20 mouse cellular contexts compared by ENCODE assay signal in genomic region chr11:106152132-106152531, GRCm38 (mm10). TPM values are rescaled to one million over a fixed set of nuclear protein-coding genes. Genes with fewer than 3 reads are reported as not detected.
A peak's percentile ranks its signal among the peaks of the same experiment; 100 is the strongest.
DNase-seq lines count a peak whose midpoint lies in the region; ATAC-seq lines count a peak whose summit lies in the region.
"Had no signal": no experiment of that assay in that cellular context is flagged by ENCODE, and none has a peak within 500 bp of the region (broad histone marks: within the 10 kb centered on the region; RNA-seq: fewer than 3 reads in every experiment).

No protein-coding gene starts in this region.

- H3K4me2 ChIP-seq in midbrain, embryonic 13.5 days (replicated peaks): no peak overlapping the region
- H3K4me2 ChIP-seq: embryonic facial prominence, embryonic 15.5 days; liver, embryonic 11.5 days; midbrain, embryonic 12.5 days; neural tube, embryonic 12.5 days had no signal

- no peak overlapping the region for H3K27ac ChIP-seq in midbrain, embryonic 13.5 days
- H3K27ac ChIP-seq: embryonic facial prominence, embryonic 15.5 days; midbrain, embryonic 12.5 days; neural tube, embryonic 12.5 days had no signal

- H3K9ac ChIP-seq in midbrain, embryonic 13.5 days (replicated peaks): no peak overlapping the region
- H3K9ac ChIP-seq: embryonic facial prominence, embryonic 15.5 days; midbrain, embryonic 12.5 days; neural tube, embryonic 12.5 days had no signal

- DNase-seq in frontal cortex, postnatal 10 days (ENCODE audit: low spot score in 2 of 2): no peak
- DNase-seq in right cerebral cortex, adult 18-20 months: peak; percentile 80
- DNase-seq in right cerebral cortex, postnatal 14 days: no peak
- peak; percentile 69 to 86 for DNase-seq in layer of hippocampus, adult 18-20 months (ENCODE audit: low spot score in 2 of 2)
- peak; percentile 52 for DNase-seq in right cerebral cortex, postnatal 25 days
- no peak for DNase-seq in urinary bladder, postnatal 14 days (ENCODE audit: low spot score)
- DNase-seq: heart, adult 18-20 months; lung, postnatal 10 days; thymus, postnatal 14 days had no signal

- no peaks in the 10 kb centered on the region for H3K27me3 ChIP-seq in midbrain, embryonic 13.5 days
- H3K27me3 ChIP-seq: embryonic facial prominence, embryonic 15.5 days; midbrain, embryonic 12.5 days; neural tube, embryonic 12.5 days had no signal

- peaks cover 13% of the 10 kb centered on the region for H3K4me1 ChIP-seq in midbrain, embryonic 13.5 days (replicated peaks)
- H3K4me1 ChIP-seq: midbrain, embryonic 12.5 days had no signal

- peaks cover 86% of the 10 kb centered on the region for H3K36me3 ChIP-seq in midbrain, embryonic 13.5 days

- 78% methylated on average over 8 of the region's 8 CpGs for WGBS in midbrain, embryonic 13.5 days

- peak; percentile 83 for ATAC-seq in frontal cortex, adult (ENCODE audit: low TSS enrichment)
- ATAC-seq in midbrain, embryonic 13.5 days: no peak; the same call in 1 of the 2 replicates

- no peak overlapping the region for H3K4me3 ChIP-seq in midbrain, embryonic 13.5 days (replicated peaks)
- H3K4me3 ChIP-seq: embryonic facial prominence, embryonic 15.5 days; midbrain, embryonic 12.5 days; neural tube, embryonic 12.5 days had no signal

- H3K9me3 ChIP-seq in midbrain, embryonic 13.5 days: no peaks in the 10 kb centered on the region
- H3K9me3 ChIP-seq: embryonic facial prominence, embryonic 15.5 days; midbrain, embryonic 12.5 days; neural tube, embryonic 12.5 days had no signal

RNA-seq across cellular contexts. Expression of gene Gm10840, which starts 8.5 kb away (rescaled TPM):
- total RNA-seq in layer of hippocampus, adult 18-20 months (2021): 1 to 10 TPM in 1 of 2 experiments, not detected in 1; 1.4 TPM
- polyA plus RNA-seq in midbrain, embryonic 13.5 days (2015; fragmentation: Nextera tagmentation; extraction: Ambion mirVana): 1.7 TPM in 1 of 2 replicates, not detected in the other
- total RNA-seq: adrenal gland, postnatal 4 days; heart, adult 18-20 months; MEL had no signal
- polyA plus RNA-seq: C2C12; heart, postnatal 0 days; intestine, embryonic 14.5 days; liver, embryonic 11.5 days; neural tube, embryonic 12.5 days had no signal

RNA-seq across cellular contexts. Expression of gene Limd2, which starts 8.5 kb away (rescaled TPM):
- total RNA-seq in layer of hippocampus, adult 18-20 months (2021): 100 to 1,000 TPM; 144 to 147 TPM
- 211 TPM in 2 replicates for polyA plus RNA-seq in midbrain, embryonic 13.5 days (2015; fragmentation: Nextera tagmentation; extraction: Ambion mirVana)

RNA-seq across cellular contexts. Expression of gene Strada, which starts 49.8 kb away (rescaled TPM):
- total RNA-seq in layer of hippocampus, adult 18-20 months (2021): 10 to 100 TPM; 26.6 to 29.2 TPM
- 33.8 and 36.9 TPM in 2 replicates for polyA plus RNA-seq in midbrain, embryonic 13.5 days (2015; fragmentation: Nextera tagmentation; extraction: Ambion mirVana)

Comparison
In these comparisons a context has a peak if more than half of its experiments do, and no peak if none do; other contexts are left out.
1. DNase-seq: peak in right cerebral cortex, adult 18-20 months (single experiment), layer of hippocampus, adult 18-20 months (2 of 2) and right cerebral cortex, postnatal 25 days (single experiment); none in frontal cortex, postnatal 10 days (0 of 2), right cerebral cortex, postnatal 14 days (single experiment) and urinary bladder, postnatal 14 days (single experiment).